Mouse (Mus musculus) neural tube, embryonic 15.5 days (tissue): ENCODE measurements around the gene St3gal4. TPM values are rescaled to one million over a fixed set of nuclear protein-coding genes. Genes with fewer than 3 reads are reported as not detected.

Experiments
- ATAC-seq: fragments of 200-750 bp; cut with Nextera tagmentation; 2 replicates; pipeline ENCODE4 v1.8.0; 2017; ENCODE audit warnings: mild to moderate bottlenecking, moderate TSS enrichment, moderate library complexity; ENCODE audit not compliant: low FRiP score
- H3K27ac ChIP-seq: fragments of 300-500 bp; sonication (generic); replicated peaks from 2 replicates; pipeline ENCODE4 v1.5.1; 2015; ENCODE audit warnings: mild to moderate bottlenecking, inconsistent platforms
- H3K27me3 ChIP-seq: fragments of 300-500 bp; sonication (generic); replicated peaks from 2 replicates; pipeline ENCODE4 v1.6.1; 2015; ENCODE audit warnings: inconsistent platforms
- H3K36me3 ChIP-seq: fragments of 300-500 bp; sonication (generic); 2 replicates; pipeline ENCODE4 v1.6.1; 2015; ENCODE audit warnings: inconsistent platforms
- H3K4me1 ChIP-seq: fragments of 300-500 bp; sonication (generic); 2 replicates; pipeline ENCODE4 v1.6.1; 2015; ENCODE audit warnings: inconsistent platforms
- H3K4me2 ChIP-seq: fragments of 300-500 bp; sonication (generic); 2 replicates; pipeline ENCODE4 v1.6.1; 2015; ENCODE audit warnings: inconsistent platforms, mild to moderate bottlenecking, moderate library complexity
- H3K4me3 ChIP-seq: fragments of 300-500 bp; sonication (generic); replicated peaks from 2 replicates; pipeline ENCODE4 v1.5.1; 2015; ENCODE audit warnings: mild to moderate bottlenecking, inconsistent platforms
- H3K9ac ChIP-seq: fragments of 300-500 bp; sonication (generic); replicated peaks from 2 replicates; pipeline ENCODE4 v1.6.1; 2015; ENCODE audit warnings: mild to moderate bottlenecking, inconsistent platforms
- H3K9me3 ChIP-seq: fragments of 300-500 bp; sonication (generic); replicated peaks from 2 replicates; pipeline ENCODE4 v1.6.1; 2016; ENCODE audit warnings: inconsistent platforms
- WGBS: fragments of 180-500 bp; shearing (Covaris S2); methylation state at CpG from one replicate; pipeline ENCODE4 v1.1.7; 2015; ENCODE audit warnings: mixed read lengths; 5-methylcytosine and 5-hydroxymethylcytosine counted together
- polyA plus RNA-seq: library from polyadenylated mRNA; unstranded; fragments of >200 nt; fragmentation: Nextera tagmentation; extraction: Ambion mirVana; gene quantifications from 2 replicates; pipeline ENCODE4 v1.2.1, GENCODE M21; 2015

Gene St3gal4
- polyA plus RNA-seq, 1 experiment from 2014 or later: 11.4 TPM

DNA sequence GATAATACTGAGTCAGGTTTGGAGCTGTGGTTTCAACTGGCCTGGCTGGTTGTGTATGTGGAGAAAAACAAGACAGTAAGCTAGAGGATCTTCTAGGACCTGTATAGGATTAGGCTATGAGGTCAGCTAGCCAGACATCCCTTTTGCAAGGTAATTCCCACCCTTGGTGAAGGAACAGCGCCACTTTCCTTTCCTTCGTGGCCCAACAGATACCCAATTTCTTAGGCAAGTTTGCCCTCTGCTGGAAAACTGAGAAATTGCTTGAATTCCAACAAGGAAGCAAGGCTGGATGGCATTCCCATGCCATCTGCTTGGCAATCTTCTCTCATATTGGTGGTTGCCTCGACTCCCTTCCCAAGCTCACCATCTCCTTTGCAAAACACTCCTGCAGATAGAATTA is 99.7 kb downstream of the St3gal4 start:
- Histone ChIP-seq H3K4me3 (no peak overlapping the region), H3K9ac (no peak overlapping the region), H3K4me2 (no peak overlapping the region), H3K9me3 (no peaks in the 10 kb centered on the region), H3K4me1 (peaks cover 35% of the 10 kb centered on the region), H3K27me3 (peaks cover 9% of the 10 kb centered on the region; the same call in 1 of the 2 replicates), H3K36me3 (0 out of 2 replicates have a peak, but pooled peaks cover 3% of the 10 kb centered on the region), H3K27ac (0 out of 2 replicates have a peak overlapping the region, but pooled peaks have one; percentile 18)
- WGBS: 4% methylated on average over 3 of the region's 3 CpGs
- ATAC-seq: peak; percentile 64

DNA sequence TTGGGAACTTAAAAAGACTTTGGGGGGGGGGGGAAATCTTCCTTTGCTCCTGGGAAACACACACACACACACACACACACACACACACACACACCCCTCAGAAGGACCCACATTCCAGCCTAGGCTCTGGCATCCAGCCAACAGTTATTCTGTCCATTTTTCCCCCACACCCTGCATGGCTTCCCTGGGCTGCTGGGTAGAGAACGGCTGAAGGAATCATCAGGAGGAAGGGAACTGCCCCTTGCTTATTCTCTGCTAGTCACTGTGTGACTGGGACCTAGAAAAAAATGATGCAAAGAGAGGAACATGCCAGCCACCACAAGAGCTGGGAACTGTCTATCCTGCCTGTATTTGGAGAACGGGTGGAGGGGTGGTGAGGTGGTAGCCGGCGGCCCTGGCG is 101.0 kb downstream of the St3gal4 start:
- Histone ChIP-seq H3K4me3 (no peak overlapping the region), H3K27me3 (no peaks in the 10 kb centered on the region), H3K4me1 (peaks cover 34% of the 10 kb centered on the region), H3K27ac (no peak overlapping the region; the same call in 1 of the 2 replicates), H3K9ac (no peak overlapping the region), H3K36me3 (no peaks in the 10 kb centered on the region), H3K4me2 (no peak overlapping the region), H3K9me3 (no peaks in the 10 kb centered on the region)
- no peak for ATAC-seq
- WGBS: 31% methylated on average over 5 of the region's 5 CpGs

GRCm38 (mm10) chr9:35017563-35017962 is 101.5 kb downstream of the St3gal4 start:
- Histone ChIP-seq H3K9me3 (no peaks in the 10 kb centered on the region), H3K36me3 (no peaks in the 10 kb centered on the region), H3K27ac (peak overlapping the region; percentile 63), H3K9ac (no peak overlapping the region), H3K4me1 (peaks cover 34% of the 10 kb centered on the region), H3K27me3 (no peaks in the 10 kb centered on the region), H3K4me3 (no peak overlapping the region), H3K4me2 (peak overlapping the region; percentile 43)
- 10% methylated on average over 13 of the region's 13 CpGs for WGBS
- peak; percentile 64 for ATAC-seq

DNA sequence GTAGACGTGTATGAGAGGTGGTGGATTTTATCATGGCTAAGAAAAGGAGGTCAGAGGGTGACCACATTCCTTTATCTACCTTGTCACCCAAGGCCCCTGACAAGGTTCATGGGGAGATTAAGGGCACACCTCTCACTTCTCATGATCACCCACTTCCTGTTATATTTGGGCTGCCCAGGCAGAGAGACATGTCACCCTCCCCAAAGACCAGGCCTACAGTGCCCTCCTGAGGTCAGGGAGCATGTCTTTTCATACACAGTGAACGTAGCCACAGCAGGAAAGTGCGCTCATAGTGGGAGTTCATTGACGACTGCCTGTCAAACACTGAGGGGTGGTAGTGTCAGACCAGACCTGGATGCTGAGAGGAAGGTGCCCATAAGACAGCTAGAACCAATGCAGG is 102.3 kb downstream of the St3gal4 start:
- peaks cover 34% of the 10 kb centered on the region for H3K4me1 ChIP-seq
- H3K9ac ChIP-seq: no peak overlapping the region
- WGBS: 51% methylated on average over 4 of the region's 4 CpGs
- H3K4me2 ChIP-seq: no peak overlapping the region
- H3K4me3 ChIP-seq: no peak overlapping the region
- no peaks in the 10 kb centered on the region for H3K27me3 ChIP-seq
- H3K36me3 ChIP-seq: no peaks in the 10 kb centered on the region
- no peaks in the 10 kb centered on the region for H3K9me3 ChIP-seq
- H3K27ac ChIP-seq: no peak overlapping the region; the same call in 1 of the 2 replicates
- no peak for ATAC-seq

- Histone ChIP-seq H3K9me3 (no peaks in the 10 kb centered on the region), H3K4me1 (0 out of 2 replicates have a peak, but pooled peaks cover 3% of the 10 kb centered on the region), H3K4me3 (no peak overlapping the region), H3K27ac (no peak overlapping the region), H3K27me3 (no peaks in the 10 kb centered on the region), H3K36me3 (no peaks in the 10 kb centered on the region), H3K4me2 (no peak overlapping the region), H3K9ac (no peak overlapping the region)
- 81% methylated on average over 14 of the region's 14 CpGs for WGBS
- no peak for ATAC-seq
Observed at GRCm38 (mm10) chr9:35007697-35008341, 111.2 kb downstream of the St3gal4 start.

- Histone ChIP-seq H3K27ac (no peak overlapping the region), H3K4me1 (0 out of 2 replicates have a peak, but pooled peaks cover 3% of the 10 kb centered on the region), H3K4me3 (no peak overlapping the region), H3K9me3 (peaks cover 5% of the 10 kb centered on the region; the same call in 1 of the 2 replicates), H3K4me2 (no peak overlapping the region), H3K9ac (no peak overlapping the region), H3K36me3 (no peaks in the 10 kb centered on the region), H3K27me3 (no peaks in the 10 kb centered on the region)
- peak; percentile 71 for ATAC-seq
- WGBS: 73% methylated on average over 4 of the region's 4 CpGs
Observed at GRCm38 (mm10) chr9:35004113-35004512, 115.0 kb downstream of the St3gal4 start.

DNA sequence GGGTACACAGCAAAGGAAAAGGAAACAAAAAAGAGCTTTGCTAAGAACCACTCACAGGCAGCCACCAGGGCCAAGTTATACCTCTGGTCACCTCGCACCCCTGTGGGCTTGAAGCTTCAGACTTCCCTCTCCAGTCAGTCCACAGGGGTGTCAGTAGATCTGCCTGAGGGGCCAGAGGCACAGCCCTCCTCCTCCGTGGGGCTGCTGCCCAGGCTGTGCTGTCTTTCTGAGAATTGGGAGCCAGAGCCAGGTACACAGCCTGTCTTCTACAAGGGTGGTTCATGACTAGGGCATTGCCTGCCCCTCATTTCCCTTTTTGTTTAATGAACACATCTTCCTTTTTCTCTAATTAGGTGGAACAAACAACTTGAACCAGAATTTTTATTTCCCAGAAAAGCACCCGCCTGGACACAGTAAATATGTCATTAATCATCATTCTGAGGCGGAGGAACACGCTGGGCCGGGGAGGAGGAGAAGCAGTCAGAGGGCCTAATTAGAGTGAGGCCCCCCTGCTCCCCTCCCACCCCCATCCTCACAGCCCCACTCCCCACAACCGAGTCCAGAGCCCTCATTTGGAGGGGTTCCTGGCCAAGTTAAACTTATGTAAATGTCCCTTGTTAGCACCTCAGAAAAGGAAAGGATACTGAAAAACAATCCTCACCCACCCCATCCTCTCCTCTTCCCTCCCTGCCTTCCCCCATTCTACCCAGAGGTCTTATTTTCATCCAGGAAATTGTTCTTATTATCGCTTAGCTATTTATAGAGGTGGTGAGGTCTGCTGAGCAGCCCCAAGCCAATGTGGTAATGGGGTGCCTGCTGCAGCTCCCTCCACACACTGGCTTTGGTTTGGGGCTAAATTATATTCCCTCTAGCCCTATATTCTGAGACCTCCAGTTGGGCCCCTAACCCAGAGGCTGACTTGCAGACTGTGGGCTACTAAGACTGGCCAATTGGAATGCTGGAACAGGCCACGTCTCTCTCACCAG is 120.9 kb downstream of the St3gal4 start:
- no peak overlapping the region for H3K9ac ChIP-seq

More for the DNA sequence above, 120.9 kb downstream of the St3gal4 start:
- Histone ChIP-seq H3K4me1 (peaks cover 19% of the 10 kb centered on the region), H3K4me3 (no peak overlapping the region), H3K36me3 (no peaks in the 10 kb centered on the region), H3K4me2 (no peak overlapping the region), H3K9me3 (peaks cover 5% of the 10 kb centered on the region; the same call in 1 of the 2 replicates), H3K27me3 (no peaks in the 10 kb centered on the region), H3K27ac (no peak overlapping the region)
- WGBS: 34% methylated on average over 9 of the region's 9 CpGs
- no peak for ATAC-seq

Other genes starting within 250 kb of the St3gal4 start
- 69.1 and 73.7 TPM in 2 replicates for gene Dcps, start 56.8 kb upstream of the St3gal4 start, polyA plus RNA-seq
- 67.2 and 69.1 TPM in 2 replicates for gene Srpr, start 80.9 kb upstream of the St3gal4 start, polyA plus RNA-seq
- 4.7 and 5.6 TPM in 2 replicates for gene Tirap, start 81.0 kb upstream of the St3gal4 start, polyA plus RNA-seq
- gene Foxred1, start 91.8 kb upstream of the St3gal4 start, polyA plus RNA-seq: 48.2 and 50.1 TPM in 2 replicates
- 47.5 and 48.8 TPM in 2 replicates for gene Fam118b, start 148.5 kb upstream of the St3gal4 start, polyA plus RNA-seq
- gene Rpusd4, start 148.6 kb upstream of the St3gal4 start, polyA plus RNA-seq: 17.9 and 19.4 TPM in 2 replicates